Mouse (Mus musculus) left cerebral cortex, postnatal 36 days (tissue): ENCODE results near the gene Brix1. TPM values are rescaled to one million over a fixed set of nuclear protein-coding genes. Genes with fewer than 3 reads are reported as not detected.

ENCODE experiments used
- DNase-seq, 2 experiments: peaks; one replicate each; pipeline ENCODE4 v3.0.0; 2021 to 2022; ENCODE audit warnings: low spot score in 2 of 2, mixed read lengths in 1 of 2
- intact Hi-C: fragments of 180-260 bp; cut with DNase I; formaldehyde crosslinking; loops from one replicate; pipeline ENCODE4 v1.15.1; 2025
- total RNA-seq, 2 experiments: library from RNA; stranded (reverse); gene quantifications; 2 replicates each; pipeline ENCODE4 v1.2.3; 2021

Brix1 gene
- total RNA-seq, 2 experiments from 2014 or later = 19.2 to 22.1 TPM

DNA sequence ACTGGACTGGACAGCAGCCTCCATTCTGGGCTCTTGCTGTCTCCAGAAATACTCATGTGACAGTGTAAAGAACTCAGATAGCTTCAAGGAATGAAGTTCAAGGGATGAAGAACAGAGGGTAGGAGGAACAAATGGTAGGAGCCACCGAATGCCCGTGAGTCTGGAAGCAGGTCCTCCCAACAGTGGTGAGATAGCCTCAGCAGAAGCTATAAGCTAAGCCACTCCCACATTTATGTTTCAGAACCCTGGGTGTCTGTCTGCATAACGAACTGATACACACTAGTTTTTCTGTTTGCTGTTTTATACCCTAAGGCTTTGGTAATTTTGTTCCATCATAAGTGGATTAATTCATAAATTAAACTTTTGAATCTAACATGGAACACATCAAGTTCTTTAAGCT, 21.1 kb downstream of the Brix1 start:
- intact Hi-C loops = no loop called here
- no peak for DNase-seq

DNA sequence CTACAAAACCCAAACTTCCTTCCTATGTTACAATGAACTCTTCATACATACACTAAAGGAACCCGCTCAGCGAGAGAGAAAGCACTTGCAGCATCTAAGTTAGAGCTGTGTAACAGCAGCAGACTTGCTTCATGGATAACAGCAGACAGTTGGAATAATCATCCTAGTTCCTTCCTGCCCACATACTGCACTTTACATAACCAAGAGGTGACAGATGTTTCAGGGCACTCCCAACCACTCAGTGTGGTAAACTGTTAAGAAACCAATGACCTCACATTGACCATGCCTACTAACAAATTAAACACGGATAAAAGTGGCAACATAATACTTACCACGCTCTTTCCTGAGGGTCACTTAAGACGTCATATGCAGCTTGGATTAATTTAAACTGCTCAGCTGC, 22.2 kb downstream of the Brix1 start:
- peak in 1 of 2 experiments; percentile 31 for DNase-seq
- intact Hi-C loops = no loop called here

DNA sequence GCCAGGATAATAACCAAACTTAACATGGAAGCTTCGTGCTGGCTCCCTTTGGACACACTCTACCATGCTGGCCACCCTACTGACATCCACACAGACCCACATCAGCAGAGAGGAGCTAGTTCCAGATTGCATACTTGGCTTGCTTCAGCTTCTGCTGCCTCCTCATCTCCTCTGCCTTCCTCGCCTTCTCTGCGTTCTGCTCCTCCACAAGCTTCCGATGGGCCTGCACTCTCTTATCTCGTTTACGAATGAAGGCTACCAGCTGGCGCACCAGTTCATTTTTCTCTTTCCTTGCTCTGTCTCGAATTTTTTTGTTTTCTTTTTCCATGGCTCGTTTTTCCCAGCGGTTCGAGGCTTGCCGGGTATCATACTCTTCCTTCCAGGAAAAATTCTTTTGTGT, 24.8 kb downstream of the Brix1 start:
- intact Hi-C loops = no loop called here
- DNase-seq = no peak

DNA sequence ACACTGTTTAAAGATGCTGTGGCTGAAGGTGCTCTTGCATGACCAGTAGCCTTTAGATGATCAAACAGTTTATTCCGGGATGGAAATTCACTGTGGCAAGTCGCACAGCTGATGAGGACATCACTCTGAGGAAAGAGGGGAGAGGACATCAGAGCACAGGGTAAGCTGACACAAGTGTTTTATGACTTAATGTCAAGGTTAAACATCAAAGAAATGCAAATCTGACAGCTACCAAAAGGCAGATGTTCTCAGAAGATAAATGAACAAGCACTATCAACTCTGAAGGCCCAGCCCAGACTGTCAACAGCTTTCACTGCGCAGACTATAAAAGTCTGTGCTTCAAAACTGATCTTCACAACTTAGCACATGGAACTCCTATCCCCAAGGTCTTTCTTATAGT, 38.6 kb downstream of the Brix1 start:
- intact Hi-C loops = loop anchor here (10.0 kb wide), 1 partner anchor 992 kb away; no protein-coding TSS in a partner anchor

DNA sequence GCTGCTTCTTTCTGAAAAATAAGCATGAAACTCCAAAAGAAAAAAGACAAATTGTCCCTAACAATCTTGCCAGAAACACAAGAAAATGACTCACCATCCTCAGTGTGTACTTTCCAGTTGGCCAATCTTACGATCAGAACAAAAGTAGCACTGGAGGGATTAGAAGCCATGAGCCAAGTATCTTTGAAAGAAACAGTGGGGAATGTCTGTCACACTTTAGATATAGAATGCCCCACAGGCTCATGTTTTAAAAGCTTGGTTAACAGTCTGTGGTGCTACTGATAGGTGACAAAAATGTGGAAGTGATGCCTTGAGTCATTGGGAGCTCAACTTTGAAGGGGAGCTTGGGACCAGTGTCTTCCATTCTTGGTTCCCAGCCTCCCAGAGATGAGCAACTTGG, 43.5 kb downstream of the Brix1 start:
- intact Hi-C loops = loop anchor here (10.0 kb wide), 1 partner anchor 987 kb away; no protein-coding TSS in a partner anchor
- DNase-seq = no peak

More for the DNA sequence above, 38.6 kb downstream of the Brix1 start:
- DNase-seq = no peak

DNA sequence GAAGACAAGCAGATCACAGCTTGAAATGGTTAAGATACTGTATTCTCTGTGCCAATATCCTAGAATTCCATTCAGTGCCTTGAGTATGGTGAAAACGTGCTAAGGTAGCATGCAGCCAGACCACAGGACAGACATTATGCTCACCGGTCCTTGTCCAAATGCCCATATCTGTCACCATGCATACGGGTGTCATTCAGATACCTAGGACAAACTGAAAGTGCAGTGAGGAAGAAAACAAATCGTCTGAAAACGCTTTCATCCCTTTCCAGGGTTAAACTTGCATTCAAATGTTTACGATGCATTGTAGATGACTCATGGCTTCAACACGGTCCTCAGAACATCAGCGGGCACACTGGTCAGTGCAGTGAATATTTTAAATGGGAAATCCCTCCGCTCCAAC, 44.3 kb downstream of the Brix1 start:
- DNase-seq = no peak
- intact Hi-C loops = loop anchor here (10.0 kb wide), 1 partner anchor 987 kb away; no protein-coding TSS in a partner anchor

DNA sequence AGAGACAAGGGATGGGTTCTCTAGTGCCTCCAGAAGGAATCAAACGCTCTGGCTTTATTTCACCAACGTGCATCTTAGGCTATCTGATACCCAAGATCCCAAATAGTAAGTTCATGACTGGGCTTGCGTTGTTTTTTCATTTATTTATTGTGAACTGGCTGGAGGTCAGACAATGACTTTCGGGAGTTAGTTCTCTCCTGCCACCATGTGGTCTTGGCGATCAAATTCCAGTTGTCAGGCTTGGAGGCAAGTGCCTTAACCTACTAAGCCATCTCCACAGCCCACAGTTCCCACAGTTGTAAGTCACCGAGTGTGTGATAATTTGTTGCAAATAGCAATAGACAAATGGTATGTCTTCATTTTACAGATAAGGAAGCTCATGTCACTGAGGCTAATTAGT, 45.8 kb downstream of the Brix1 start:
- no peak for DNase-seq
- intact Hi-C loops = loop anchor here (10.0 kb wide), 1 partner anchor 985 kb away; no protein-coding TSS in a partner anchor

DNA sequence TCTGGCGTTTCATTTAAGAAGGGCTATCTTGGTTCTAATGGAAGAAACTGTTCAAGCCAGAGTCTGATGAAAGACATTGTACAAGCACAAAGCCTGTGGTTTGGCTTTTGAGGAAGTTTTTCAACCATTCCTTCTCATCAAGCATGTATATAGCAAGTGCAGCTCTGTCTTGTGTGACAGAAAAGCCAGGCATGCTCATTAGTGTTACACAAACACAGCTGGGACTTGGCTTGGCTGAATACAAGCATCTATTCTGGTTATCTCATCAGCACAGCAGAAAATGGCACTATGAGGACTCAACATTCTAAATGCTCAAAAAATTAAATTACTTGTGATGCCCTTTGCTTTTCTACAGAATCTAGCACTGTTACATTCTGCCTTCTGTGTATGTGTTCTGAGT, 48.9 kb downstream of the Brix1 start:
- intact Hi-C loops = no loop called here
- no peak for DNase-seq

DNA sequence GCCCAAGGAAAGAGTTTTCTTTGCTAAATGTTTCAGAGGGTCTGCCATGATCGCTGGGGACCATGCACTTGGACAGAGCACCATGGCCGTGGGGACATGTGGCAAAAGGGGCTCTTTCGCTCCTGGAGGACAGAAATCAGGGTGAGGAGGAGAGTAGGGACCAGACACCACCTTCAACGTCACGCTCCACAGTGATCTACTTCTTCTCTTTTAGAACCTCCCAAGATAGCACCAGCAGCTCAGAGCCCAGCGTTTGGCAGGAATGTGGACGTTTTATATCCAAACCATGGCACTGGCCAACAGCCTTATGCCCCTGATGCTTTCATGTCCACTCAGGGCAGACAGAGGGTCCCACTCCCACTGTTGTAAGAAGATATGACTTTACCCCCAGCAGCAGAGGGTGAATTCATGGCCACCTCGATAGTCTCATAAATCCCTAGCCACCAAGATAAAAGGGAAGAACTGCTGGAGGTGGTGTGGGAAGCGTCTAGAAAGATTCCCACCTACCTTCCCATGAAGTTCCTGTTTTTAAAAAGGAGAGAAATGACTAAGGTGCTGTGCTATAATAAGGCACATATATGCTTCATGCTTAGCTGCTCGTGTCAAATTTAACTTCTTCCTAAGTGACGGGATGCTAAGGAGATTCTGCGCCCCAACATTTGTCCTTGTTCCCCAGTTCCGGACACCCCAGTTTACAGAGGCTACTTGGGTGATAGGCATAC, 59.0 kb downstream of the Brix1 start:
- intact Hi-C loops = loop anchor here (2.0 kb wide), 1 partner anchor 16 kb away; no protein-coding TSS in a partner anchor
- peak; percentile 34 to 56 for DNase-seq

DNA sequence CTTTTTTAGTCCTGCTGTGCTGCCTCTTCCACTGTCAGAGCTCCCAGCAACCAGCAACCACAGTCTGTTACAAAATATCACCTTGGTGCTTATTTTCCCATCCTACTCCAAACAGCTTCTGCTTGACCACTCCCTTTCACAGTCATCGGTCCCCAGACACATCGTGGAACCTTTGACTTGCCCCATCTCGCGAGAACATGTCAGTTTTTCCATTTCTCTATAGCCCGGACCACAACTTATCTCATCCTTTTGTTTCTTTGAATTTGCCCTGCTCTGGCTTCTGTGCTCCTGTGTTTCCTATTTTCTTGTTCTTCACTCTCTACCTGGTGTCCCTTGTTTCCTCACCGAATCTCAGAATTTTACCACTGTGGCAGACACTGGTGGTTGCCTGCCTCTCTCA, 59.6 kb downstream of the Brix1 start:
- no peak for DNase-seq
- intact Hi-C loops = loop anchor here (2.0 kb wide), 1 partner anchor 15 kb away; no protein-coding TSS in a partner anchor

Other genes starting within 250 kb of the Brix1 start
- not detected for gene Gm21973, start 160.6 kb downstream of the Brix1 start, total RNA-seq
- not detected for gene Agxt2, start 127.4 kb downstream of the Brix1 start, total RNA-seq
- 10 to 100 TPM; 24.1 to 27.1 TPM for gene Dnajc21, start 15.4 kb downstream of the Brix1 start, total RNA-seq
- gene Rad1, start 71 bp upstream of the Brix1 start, total RNA-seq = 10 to 100 TPM; 13.6 to 18.7 TPM
- not detected for gene Ttc23l, start 72.7 kb upstream of the Brix1 start, total RNA-seq
- 1 to 10 TPM; 8.0 to 10.0 TPM for gene Rai14, start 228.7 kb upstream of the Brix1 start, total RNA-seq